Mouse (Mus musculus) forebrain, embryonic 16.5 days (tissue): Measurements from ENCODE around the gene Cotl1. TPM values are rescaled to one million over a fixed set of nuclear protein-coding genes. Genes with fewer than 3 reads are reported as not detected.

ENCODE experiments used
- ATAC-seq: fragments of 200-750 bp; cut with Nextera tagmentation; 2 replicates; pipeline ENCODE4 v1.8.0; 2017; ENCODE audit warnings: mild to moderate bottlenecking, moderate library complexity
- H3K27ac ChIP-seq: fragments of 300-500 bp; sonication (generic); 2 replicates; pipeline ENCODE4 v1.5.1; 2014; ENCODE audit warnings: low read length, control low read depth
- H3K27me3 ChIP-seq: fragments of 300-500 bp; sonication (generic); replicated peaks from 2 replicates; pipeline ENCODE4 v1.6.1; 2014; ENCODE audit warnings: low read length; ENCODE audit not compliant: control insufficient read depth, insufficient read depth
- H3K36me3 ChIP-seq: fragments of 300-500 bp; sonication (generic); 2 replicates; pipeline ENCODE4 v1.6.1; 2014; ENCODE audit not compliant: control insufficient read depth, insufficient read depth
- H3K4me1 ChIP-seq: fragments of 300-500 bp; sonication (generic); replicated peaks from 2 replicates; pipeline ENCODE4 v1.6.1; 2014; ENCODE audit warnings: low read length; ENCODE audit not compliant: control insufficient read depth, insufficient read depth
- H3K4me2 ChIP-seq: fragments of 300-500 bp; sonication (generic); 2 replicates; pipeline ENCODE4 v1.6.1; 2014; ENCODE audit warnings: mild to moderate bottlenecking, low read length, control low read depth
- H3K4me3 ChIP-seq: fragments of 300-500 bp; sonication (generic); replicated peaks from 2 replicates; pipeline ENCODE4 v1.5.1; 2014; ENCODE audit warnings: mild to moderate bottlenecking, low read length, control low read depth
- H3K9ac ChIP-seq: fragments of 300-500 bp; sonication (generic); replicated peaks from 2 replicates; pipeline ENCODE4 v1.6.1; 2014; ENCODE audit warnings: low read depth, low read length, control low read depth
- H3K9me3 ChIP-seq: fragments of 300-500 bp; sonication (generic); 2 replicates; pipeline ENCODE4 v1.6.1; 2016; ENCODE audit warnings: low read length; ENCODE audit not compliant: control insufficient read depth
- WGBS: fragments of 180-500 bp; shearing (Covaris S2); extraction: QIAGEN DNeasy Blood & Tissue Kit; methylation state at CpG from one replicate; pipeline ENCODE4 v1.1.7; 2014; 5-methylcytosine and 5-hydroxymethylcytosine counted together
- polyA plus RNA-seq: library from polyadenylated mRNA; unstranded; fragments of >200 nt; fragmentation: Nextera tagmentation; extraction: Ambion mirVana; gene quantifications from 2 replicates; pipeline ENCODE4 v1.2.1, GENCODE M21; 2015

The Cotl1 gene
- polyA plus RNA-seq, 1 experiment from 2014 or later = 147 TPM

DNA sequence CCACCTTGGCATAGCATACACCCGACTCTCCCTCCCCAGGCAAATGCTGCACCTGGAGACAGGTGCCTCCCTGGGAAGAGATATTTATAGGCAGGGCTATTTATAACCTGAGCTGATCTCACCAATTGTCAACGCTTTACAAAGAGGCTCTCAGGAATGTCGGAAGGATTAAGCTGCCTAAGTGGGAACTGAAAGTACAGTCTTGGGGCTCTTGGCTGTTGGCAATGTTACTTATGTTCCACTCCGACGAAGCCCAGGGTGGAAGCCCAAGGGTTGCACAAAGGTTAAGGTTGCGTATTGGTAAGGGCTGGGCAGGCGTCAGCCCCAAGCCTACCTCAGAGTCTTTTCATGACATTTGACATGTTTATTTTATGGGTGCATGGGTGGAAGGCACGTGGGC, 4.2 kb upstream of the Cotl1 start:
- H3K9me3 ChIP-seq = no peaks in the 10 kb centered on the region
- H3K4me2 ChIP-seq = no peak overlapping the region
- H3K27me3 ChIP-seq = no peaks in the 10 kb centered on the region
- 37% methylated on average over 8 of the region's 8 CpGs for WGBS
- ATAC-seq = no peak
- no peak overlapping the region for H3K9ac ChIP-seq
- no peak overlapping the region for H3K4me3 ChIP-seq
- H3K36me3 ChIP-seq = no peaks in the 10 kb centered on the region
- H3K27ac ChIP-seq = no peak overlapping the region
- peaks cover 8% of the 10 kb centered on the region for H3K4me1 ChIP-seq

DNA sequence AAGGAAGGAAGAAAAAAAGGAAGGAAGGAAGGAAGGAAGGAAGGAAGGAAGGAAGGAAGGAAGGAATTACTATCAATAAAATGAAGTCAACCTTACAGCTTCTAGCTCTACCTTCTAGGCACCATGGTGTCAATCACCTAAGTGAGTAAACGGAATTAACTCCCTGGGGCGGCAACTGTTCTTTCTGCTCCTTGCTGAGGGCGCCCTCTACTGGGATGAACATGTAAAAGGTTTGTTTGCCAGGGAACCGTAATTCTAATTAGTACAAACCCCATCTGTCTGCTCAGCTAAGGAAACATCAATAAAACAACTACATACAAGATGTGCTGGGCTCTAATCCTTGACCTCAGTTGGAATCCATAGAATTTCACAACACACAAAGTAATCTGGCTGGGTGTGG, 3.1 kb upstream of the Cotl1 start:
- WGBS = 2% methylated on average over 4 of the region's 4 CpGs
- no peak overlapping the region for H3K27ac ChIP-seq
- ATAC-seq = no peak

DNA sequence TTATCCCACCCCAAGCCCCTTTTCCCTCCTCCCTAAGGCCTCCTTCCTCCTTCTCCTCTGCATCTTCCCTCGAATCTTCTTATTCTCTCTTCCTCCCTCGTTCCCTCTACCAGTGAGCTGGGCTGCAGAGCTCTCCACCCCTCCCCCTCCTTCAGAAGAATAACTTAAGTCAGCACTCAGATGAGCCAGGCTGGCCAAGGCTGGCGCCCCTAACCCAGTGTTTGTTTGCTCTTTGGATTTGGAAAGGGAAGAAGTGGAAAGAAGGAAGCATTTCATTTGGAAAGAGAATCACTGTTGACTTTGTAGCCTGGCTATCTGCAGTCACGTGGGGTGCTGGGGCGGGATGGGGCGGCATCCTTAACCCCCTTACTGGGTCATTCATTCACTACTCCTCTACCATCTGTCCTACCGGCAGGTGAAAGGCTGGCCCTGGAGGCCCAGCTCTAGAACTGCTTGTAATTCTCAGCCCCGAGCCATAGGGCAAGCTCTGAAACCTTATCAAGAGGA, 614 bp upstream of the Cotl1 start:
- peak overlapping the region; percentile 86 for H3K27ac ChIP-seq
- WGBS = 6% methylated on average over 8 of the region's 8 CpGs
- H3K9me3 ChIP-seq = no peaks in the 10 kb centered on the region
- no peaks in the 10 kb centered on the region for H3K36me3 ChIP-seq
- peak overlapping the region; percentile 94 for H3K4me3 ChIP-seq
- peak; percentile 42 for ATAC-seq
- peaks cover 44% of the 10 kb centered on the region for H3K4me1 ChIP-seq
- H3K4me2 ChIP-seq = peak overlapping the region; percentile 82
- peak overlapping the region; percentile 60 for H3K9ac ChIP-seq
- no peaks in the 10 kb centered on the region for H3K27me3 ChIP-seq

More for the DNA sequence above, 3.1 kb upstream of the Cotl1 start:
- Histone ChIP-seq H3K27me3 (no peaks in the 10 kb centered on the region), H3K9me3 (no peaks in the 10 kb centered on the region), H3K9ac (no peak overlapping the region), H3K4me3 (no peak overlapping the region), H3K4me2 (no peak overlapping the region), H3K4me1 (peaks cover 20% of the 10 kb centered on the region), H3K36me3 (no peaks in the 10 kb centered on the region)

DNA sequence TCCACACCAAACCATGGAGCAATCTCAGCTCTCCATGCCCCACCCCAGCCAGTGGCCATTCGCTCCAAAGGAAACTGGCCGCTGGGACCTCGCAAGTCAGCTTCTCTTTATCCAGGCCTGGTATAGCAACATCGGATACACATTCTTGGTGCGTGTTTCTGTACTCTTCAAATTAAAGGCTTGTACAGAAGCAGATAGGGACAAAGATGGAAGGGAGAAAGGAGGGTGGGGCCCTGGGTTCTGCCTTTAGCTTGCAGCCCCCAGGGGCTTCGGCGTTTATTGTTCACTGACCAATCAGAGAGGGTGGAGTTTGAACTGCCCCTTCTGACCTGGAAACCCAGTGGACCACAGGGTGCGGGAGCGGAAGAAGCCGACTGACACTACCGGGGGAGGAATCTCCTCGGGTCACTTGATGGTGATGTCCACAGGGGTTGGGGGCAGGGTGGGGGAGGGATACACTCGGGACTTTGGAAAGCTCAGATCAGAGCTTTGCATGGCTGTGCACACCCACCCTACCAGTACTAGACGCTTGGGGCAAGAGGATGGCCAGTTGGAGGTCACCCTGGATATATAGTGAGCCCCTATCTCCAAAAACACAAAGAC, 824 bp downstream of the Cotl1 start:
- Histone ChIP-seq H3K4me1 (peaks cover 53% of the 10 kb centered on the region), H3K27ac (peak overlapping the region; percentile 58), H3K9ac (peak overlapping the region; percentile 84), H3K4me3 (peak overlapping the region; percentile 94), H3K27me3 (no peaks in the 10 kb centered on the region), H3K9me3 (no peaks in the 10 kb centered on the region), H3K36me3 (no peaks in the 10 kb centered on the region), H3K4me2 (peak overlapping the region; percentile 82)
- 18% methylated on average over 14 of the region's 14 CpGs for whole genome bisulfite sequencing
- ATAC-seq = no peak; the same call in 1 of the 2 replicates

DNA sequence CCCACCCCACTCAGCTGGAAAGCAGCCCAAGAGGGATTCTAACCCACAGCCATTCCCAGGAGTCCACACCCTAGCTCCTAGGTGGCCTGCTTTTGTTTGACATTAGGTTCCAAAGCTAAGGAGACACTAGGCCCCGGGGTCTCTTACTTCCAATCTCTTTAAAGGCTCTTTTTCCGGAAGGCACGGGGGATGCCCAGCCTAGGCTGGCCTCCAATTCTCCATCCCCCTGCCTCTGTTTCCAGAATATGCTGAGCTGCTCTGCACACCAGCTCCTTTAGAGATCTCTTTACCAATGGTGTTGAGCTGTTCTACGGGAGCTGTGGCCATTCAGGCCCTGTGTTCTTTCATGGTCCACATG, 1.4 kb downstream of the Cotl1 start:
- no peak for ATAC-seq
- Histone ChIP-seq H3K36me3 (no peaks in the 10 kb centered on the region), H3K27ac (peak overlapping the region; percentile 58), H3K27me3 (no peaks in the 10 kb centered on the region), H3K4me2 (peak overlapping the region; percentile 82), H3K4me1 (peaks cover 53% of the 10 kb centered on the region), H3K9me3 (no peaks in the 10 kb centered on the region), H3K9ac (peak overlapping the region; percentile 84), H3K4me3 (peak overlapping the region; percentile 94)
- 54% methylated on average over 4 of the region's 4 CpGs for WGBS

DNA sequence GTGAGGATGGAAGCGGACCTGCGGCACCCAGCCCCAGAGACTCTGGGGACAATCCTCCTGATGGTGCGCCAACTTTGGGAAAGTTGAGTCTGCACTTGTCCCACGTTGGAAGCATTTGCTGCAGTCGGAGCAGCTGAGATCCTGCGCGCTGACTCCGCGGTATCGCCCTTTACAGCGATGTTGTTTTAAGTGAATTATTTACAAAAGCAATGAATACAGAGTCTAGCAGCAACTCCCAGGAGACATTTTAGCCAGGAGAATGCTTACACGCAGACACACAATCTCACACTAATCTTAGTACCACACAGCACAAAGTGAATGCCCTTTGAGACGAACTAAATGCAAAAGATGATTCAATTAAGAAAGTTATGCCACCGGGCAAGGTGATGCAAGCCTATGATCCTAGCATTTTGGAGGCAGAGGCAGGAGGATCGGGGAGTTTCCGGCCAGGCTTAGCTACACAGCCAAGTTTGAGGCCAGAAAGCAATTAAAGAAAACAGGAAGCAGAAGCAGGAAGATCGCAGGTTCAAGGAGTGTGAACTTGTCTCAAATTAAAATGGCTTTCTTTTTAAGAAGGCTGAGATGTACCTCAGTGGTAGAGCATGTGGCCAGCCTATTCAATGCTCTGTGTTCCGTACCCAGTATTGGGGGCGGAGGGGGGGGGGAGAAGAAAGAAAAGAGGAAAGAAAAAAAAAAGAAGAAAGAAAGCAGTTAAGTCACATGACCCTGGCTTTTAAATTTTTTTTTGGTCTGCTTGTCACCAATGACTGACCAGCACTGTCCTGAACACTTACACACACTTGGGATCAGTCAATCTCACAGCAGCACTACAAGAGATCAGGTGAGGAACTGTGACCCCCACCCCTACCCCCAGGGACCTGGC, 2.0 kb downstream of the Cotl1 start:
- no peaks in the 10 kb centered on the region for H3K27me3 ChIP-seq
- no peaks in the 10 kb centered on the region for H3K9me3 ChIP-seq
- peak overlapping the region; percentile 82 for H3K4me2 ChIP-seq
- peak overlapping the region; percentile 84 for H3K9ac ChIP-seq
- peaks cover 54% of the 10 kb centered on the region for H3K4me1 ChIP-seq
- no peak for ATAC-seq
- peak overlapping the region; percentile 94 for H3K4me3 ChIP-seq
- H3K36me3 ChIP-seq = no peaks in the 10 kb centered on the region
- H3K27ac ChIP-seq = peak overlapping the region; percentile 5; the same call in 1 of the 2 replicates
- 67% methylated on average over 19 of the region's 19 CpGs for WGBS

DNA sequence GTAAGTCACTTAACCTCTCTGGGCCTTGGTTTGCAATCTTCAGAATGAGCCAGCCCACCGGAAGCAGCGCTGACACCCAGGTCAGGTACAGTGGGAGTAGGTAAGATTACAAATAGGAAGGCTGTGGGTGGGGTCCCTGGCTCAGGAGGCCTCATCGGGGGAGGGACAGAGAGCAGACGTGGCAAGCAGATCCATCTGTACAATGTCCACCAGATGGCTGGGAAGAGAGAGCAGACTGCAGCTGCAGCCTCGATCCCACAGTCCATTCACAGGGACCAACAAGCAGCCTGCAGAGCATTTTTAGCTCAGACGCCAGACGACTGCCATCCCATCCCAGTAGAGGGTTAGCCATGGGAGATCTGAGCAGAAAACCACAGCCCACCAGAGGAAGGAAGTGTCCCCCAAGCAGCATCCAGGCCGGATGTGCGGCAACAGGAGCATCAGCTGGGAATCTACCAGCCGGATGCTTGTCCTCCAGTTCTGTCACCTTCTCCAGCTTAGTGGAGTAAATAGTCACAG, 2.7 kb downstream of the Cotl1 start:
- 54% methylated on average over 10 of the region's 10 CpGs for WGBS
- Histone ChIP-seq H3K9me3 (no peaks in the 10 kb centered on the region), H3K9ac (0 out of 2 replicates have a peak overlapping the region, but pooled peaks have one; percentile 16), H3K27ac (peak overlapping the region; percentile 5; the same call in 1 of the 2 replicates), H3K4me2 (peak overlapping the region; percentile 82), H3K27me3 (no peaks in the 10 kb centered on the region), H3K4me3 (peak overlapping the region; percentile 94), H3K4me1 (peaks cover 62% of the 10 kb centered on the region), H3K36me3 (no peaks in the 10 kb centered on the region)
- no peak for ATAC-seq

DNA sequence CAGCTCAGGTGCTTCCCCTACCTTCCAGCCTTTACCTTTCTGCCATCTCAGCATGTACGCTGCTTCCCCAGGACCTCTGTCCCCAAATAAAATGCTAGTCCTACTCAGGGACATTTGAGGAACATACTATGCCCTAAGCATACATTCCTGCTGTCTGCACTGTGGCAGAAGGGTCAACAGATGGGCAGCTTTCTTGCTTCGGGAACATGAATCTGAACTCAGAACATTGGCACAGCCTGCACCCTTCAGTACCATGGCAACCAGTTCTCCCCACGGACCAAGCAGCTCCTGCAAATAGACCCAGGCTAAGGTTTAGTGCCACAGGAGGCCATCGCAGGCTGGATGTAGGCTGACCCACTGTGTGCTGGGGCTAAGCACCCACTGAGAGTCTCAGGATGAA, 3.5 kb downstream of the Cotl1 start:
- 0 out of 2 replicates have a peak overlapping the region, but pooled peaks have one; percentile 5 for H3K4me3 ChIP-seq
- no peaks in the 10 kb centered on the region for H3K27me3 ChIP-seq
- H3K9me3 ChIP-seq = no peaks in the 10 kb centered on the region
- H3K36me3 ChIP-seq = no peaks in the 10 kb centered on the region
- peak overlapping the region; percentile 82 for H3K4me2 ChIP-seq
- peaks cover 70% of the 10 kb centered on the region for H3K4me1 ChIP-seq
- no peak overlapping the region for H3K9ac ChIP-seq
- no peak for ATAC-seq
- H3K27ac ChIP-seq = no peak overlapping the region
- WGBS = 73% methylated on average over 4 of the region's 4 CpGs

DNA sequence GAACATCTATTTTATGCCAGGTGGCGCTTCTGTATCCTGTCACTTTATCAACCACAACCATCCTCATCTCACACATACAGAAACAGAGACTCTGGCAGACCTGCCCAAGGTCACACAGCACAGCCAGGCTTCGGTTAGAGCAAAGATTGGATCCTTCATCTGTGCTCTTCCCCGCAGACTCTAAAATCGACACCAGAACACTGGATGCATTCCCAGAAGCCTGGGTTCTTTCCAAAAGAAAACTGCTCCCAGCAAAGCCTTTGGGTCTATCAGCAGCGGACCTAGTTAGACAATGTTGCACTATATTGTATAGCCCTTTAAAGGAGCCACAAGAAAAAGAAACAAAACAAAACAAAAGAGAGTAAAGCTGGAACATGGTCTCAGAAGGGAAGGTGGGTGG, 5.1 kb downstream of the Cotl1 start:
- Histone ChIP-seq H3K4me2 (peak overlapping the region; percentile 4; the same call in 1 of the 2 replicates), H3K9ac (no peak overlapping the region), H3K36me3 (no peaks in the 10 kb centered on the region), H3K27me3 (no peaks in the 10 kb centered on the region), H3K4me1 (peaks cover 78% of the 10 kb centered on the region), H3K27ac (no peak overlapping the region), H3K9me3 (no peaks in the 10 kb centered on the region), H3K4me3 (no peak overlapping the region)
- ATAC-seq = no peak
- WGBS = 65% methylated on average over 5 of the region's 5 CpGs
